Mouse (Mus musculus) skeletal muscle tissue, adult 2 months (tissue): ENCODE data around the gene Col1a1.

ENCODE experiments used
- DNase-seq: peaks from one replicate; pipeline ENCODE4 v3.0.0-alpha.2; 2012; ENCODE audit warnings: low read depth, low spot score

Gene Col1a1

GRCm38 (mm10) chr11:94994947-94995772 lies 59.1 kb downstream of the Col1a1 start:
- no peak for DNase-seq

- no peak for DNase-seq
Measured at GRCm38 (mm10) chr11:94996101-94996500, 60.1 kb downstream of the Col1a1 start.

- no peak for DNase-seq
Measured at GRCm38 (mm10) chr11:94996984-94997383, 61.0 kb downstream of the Col1a1 start.

- DNase-seq, result no peak
Measured at GRCm38 (mm10) chr11:94997596-94997995, 61.6 kb downstream of the Col1a1 start.

GRCm38 (mm10) chr11:94998041-94998531 lies 62.1 kb downstream of the Col1a1 start:
- DNase-seq, result no peak

- DNase-seq, result no peak
Measured at GRCm38 (mm10) chr11:95000128-95000527, 64.1 kb downstream of the Col1a1 start.

- no peak for DNase-seq
Measured at GRCm38 (mm10) chr11:95000548-95000947, 64.5 kb downstream of the Col1a1 start.

GRCm38 (mm10) chr11:95001058-95001457 lies 65.0 kb downstream of the Col1a1 start:
- DNase-seq, result peak; percentile 73

GRCm38 (mm10) chr11:95001584-95002347 lies 65.7 kb downstream of the Col1a1 start:
- DNase-seq, result no peak
